Mouse (Mus musculus): Measurements from ENCODE around the gene Slc7a10. TPM values are rescaled to one million over a fixed set of nuclear protein-coding genes. Genes with fewer than 3 reads are reported as not detected.

Slc7a10 gene
- polyA plus RNA-seq (2015; fragmentation: Nextera tagmentation; extraction: Ambion mirVana), result 24.0 and 25.7 TPM in 2 replicates

DNA sequence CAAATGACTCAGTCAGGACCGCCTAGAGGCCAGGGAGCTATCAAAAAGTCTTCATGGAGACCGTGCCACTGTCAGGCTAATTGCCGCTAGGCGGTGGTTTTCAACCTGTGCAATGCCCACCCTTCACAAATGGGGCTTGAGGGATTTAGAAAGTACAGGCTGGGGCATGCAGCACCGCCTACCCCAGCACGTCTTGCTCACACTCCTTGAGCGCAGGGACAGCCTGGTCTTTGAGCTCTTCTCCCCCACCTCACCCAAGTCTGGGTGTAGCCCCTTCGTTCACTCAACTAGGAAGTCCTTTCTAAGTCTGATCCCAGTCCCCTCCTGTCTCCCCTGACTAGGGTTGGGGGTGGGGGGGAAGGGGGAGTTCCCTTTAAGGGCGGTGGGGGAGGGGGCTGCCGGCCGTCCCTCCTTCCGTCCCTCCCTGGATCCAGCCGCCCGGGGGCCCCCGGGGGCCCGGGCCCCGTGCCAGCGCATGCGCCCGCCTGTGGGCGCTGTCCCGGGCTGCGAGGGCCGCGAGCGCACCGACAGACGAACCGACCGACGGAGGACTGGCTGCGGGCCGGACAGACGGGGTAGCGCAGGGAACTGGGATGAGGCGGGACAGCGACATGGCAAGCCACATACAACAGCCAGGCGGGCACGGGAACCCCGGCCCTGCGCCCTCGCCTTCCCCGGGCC, at the start of gene Slc7a10:
Gene Slc7a10 (plus strand): TSS at position 497 of the 681 bp plus-strand sequence.
- peak within 1 kb of the TSS; percentile 56 for H3K4me2 ChIP-seq
- peak; percentile 43 for ATAC-seq (ENCODE audit: low FRiP score, low read depth)
- WGBS, result under 1% methylated on average over 38 of the region's 43 CpGs
- peak within 1 kb of the TSS; percentile 9; the same call in 1 of the 2 replicates for H3K9ac ChIP-seq
- H3K27ac ChIP-seq (replicated peaks), result peak within 1 kb of the TSS; percentile 30; the same call in 1 of the 2 replicates
- no peaks in the 10 kb centered on the region for H3K36me3 ChIP-seq
- H3K4me3 ChIP-seq, result peak within 1 kb of the TSS; percentile 36
- H3K4me1 ChIP-seq (replicated peaks), result peaks cover 17% of the 10 kb centered on the region
- no peaks in the 10 kb centered on the region for H3K9me3 ChIP-seq
- H3K27me3 ChIP-seq, result peaks cover 42% of the 10 kb centered on the region

DNA sequence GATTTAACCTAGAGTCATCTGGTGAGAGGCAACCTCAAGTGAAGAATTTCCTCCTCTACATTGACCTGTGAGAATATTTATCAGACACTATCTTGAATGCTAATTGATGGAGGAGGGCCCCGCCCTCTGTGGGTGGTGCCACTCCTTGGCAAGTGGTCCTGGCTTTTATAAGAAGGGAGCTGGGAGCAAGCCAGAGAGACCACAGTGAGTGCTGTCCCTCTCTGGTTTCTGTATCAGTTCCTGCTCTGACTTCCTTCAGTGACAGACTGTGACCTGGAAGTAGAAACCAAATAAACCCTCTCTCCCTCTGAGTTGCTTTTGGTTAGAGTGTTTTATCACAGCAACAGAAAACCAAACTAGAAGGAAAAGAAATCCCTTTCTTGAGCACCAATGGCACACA, 48.7 kb upstream of the Slc7a10 start:
- 75% methylated on average over 1 of the region's 1 CpGs for WGBS
- H3K4me2 ChIP-seq, result no peak overlapping the region
- no peaks in the 10 kb centered on the region for H3K9me3 ChIP-seq
- H3K36me3 ChIP-seq, result no peaks in the 10 kb centered on the region
- peaks cover 3% of the 10 kb centered on the region; the same call in 1 of the 2 replicates for H3K27me3 ChIP-seq
- H3K27ac ChIP-seq (replicated peaks), result no peak overlapping the region
- ATAC-seq (ENCODE audit: low FRiP score, low read depth), result no peak
- no peak overlapping the region for H3K4me3 ChIP-seq
- H3K9ac ChIP-seq, result no peak overlapping the region
- no peaks in the 10 kb centered on the region for H3K4me1 ChIP-seq (replicated peaks)

DNA sequence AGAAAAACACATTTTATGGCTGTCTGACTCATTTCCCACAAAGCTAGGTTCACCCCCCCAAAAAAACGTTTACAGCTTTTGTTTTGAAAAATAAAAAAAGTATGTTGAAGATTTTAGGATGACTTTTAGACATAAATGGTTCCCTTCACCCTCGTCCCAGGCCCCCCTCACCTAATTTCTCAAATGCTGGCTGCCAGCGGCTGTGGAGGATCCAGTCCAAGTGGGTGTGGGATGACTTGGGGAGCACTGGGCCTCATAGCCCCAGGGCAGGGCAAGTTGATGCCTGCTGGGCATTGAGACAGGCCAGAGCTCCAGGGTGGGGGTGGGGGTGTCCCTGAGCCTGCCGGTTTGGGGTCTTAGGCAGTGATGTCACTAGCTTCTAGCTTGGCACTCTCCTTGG, 47.7 kb upstream of the Slc7a10 start:
- Histone ChIP-seq H3K4me1 (replicated peaks) (no peaks in the 10 kb centered on the region), H3K4me3 (no peak overlapping the region), H3K4me2 (no peak overlapping the region), H3K36me3 (no peaks in the 10 kb centered on the region), H3K9me3 (no peaks in the 10 kb centered on the region), H3K27ac (replicated peaks) (no peak overlapping the region), H3K27me3 (no peaks in the 10 kb centered on the region), H3K9ac (no peak overlapping the region)
- ATAC-seq (ENCODE audit: low FRiP score, low read depth), result no peak
- WGBS, result 67% methylated on average over 4 of the region's 4 CpGs

DNA sequence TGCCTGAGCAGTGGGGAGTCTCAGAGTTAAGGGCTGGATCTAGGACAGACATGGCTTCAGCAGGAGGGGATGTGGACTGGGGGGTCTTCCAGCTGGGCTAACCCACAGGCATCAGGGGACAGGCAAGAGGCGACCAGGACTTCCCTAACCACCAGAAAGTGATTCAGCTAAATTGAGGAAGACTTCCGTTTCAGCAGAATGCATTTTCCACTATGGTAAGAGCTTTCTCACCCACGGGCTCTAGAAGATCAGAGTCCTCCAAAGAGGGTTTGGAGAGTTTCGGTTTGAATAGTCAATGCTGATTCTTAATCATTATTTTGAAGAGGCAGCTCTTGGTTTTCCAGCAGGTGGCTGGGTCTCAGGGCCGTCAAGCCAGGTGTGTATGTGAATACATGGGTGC, 46.3 kb upstream of the Slc7a10 start:
- 85% methylated on average over 5 of the region's 5 CpGs for WGBS
- ATAC-seq (ENCODE audit: low FRiP score, low read depth), result no peak
- no peaks in the 10 kb centered on the region for H3K4me1 ChIP-seq (replicated peaks)

DNA sequence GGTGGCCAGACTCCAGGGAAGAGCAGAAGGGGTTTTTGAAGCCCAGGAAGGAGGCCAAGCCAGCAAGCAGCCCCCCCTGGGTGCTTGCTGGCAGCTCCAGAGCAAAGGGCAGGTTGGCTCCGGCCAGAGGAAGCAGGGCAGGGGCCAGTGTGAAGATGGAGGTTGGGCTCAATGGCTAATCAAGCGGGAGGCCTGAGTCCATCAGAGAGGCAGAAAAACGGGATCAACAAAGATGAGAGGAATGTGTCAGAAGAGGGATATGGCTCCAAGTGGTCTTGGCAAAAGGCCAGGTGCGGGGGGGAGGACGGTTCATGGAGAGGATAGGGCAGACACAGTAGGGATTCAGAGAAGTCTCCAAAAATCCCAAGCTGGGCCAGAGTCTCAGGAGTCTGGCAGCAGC, 44.7 kb upstream of the Slc7a10 start:
- 61% methylated on average over 5 of the region's 5 CpGs for WGBS
- H3K9ac ChIP-seq, result no peak overlapping the region

More for the DNA sequence above, 46.3 kb upstream of the Slc7a10 start:
- Histone ChIP-seq H3K27me3 (no peaks in the 10 kb centered on the region), H3K9ac (no peak overlapping the region), H3K27ac (replicated peaks) (no peak overlapping the region), H3K9me3 (no peaks in the 10 kb centered on the region), H3K4me3 (no peak overlapping the region), H3K4me2 (no peak overlapping the region), H3K36me3 (no peaks in the 10 kb centered on the region)

DNA sequence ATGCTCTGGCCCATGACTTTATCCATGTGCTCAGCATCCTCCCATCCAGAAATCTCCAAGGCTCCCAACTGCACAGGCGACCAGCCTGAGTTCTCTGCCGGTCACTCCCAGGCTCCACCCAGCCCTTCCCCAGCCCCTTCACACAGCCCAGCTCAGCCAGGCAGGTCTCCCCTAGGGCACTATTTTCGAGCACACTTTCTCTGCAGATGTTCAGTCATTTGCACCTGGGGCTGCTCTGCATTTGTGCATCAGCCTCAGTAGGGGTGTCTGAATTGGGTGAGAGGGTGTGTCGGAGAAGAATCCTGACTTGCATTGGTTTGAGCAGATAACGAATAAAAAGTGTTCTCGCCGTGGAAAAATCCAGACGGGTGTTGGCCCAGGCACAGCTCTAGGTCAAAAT, 43.7 kb upstream of the Slc7a10 start:
- H3K27ac ChIP-seq (replicated peaks), result no peak overlapping the region
- no peak overlapping the region for H3K4me2 ChIP-seq
- H3K9ac ChIP-seq, result no peak overlapping the region
- no peak overlapping the region for H3K4me3 ChIP-seq
- no peaks in the 10 kb centered on the region for H3K9me3 ChIP-seq
- H3K27me3 ChIP-seq, result no peaks in the 10 kb centered on the region
- no peak for ATAC-seq (ENCODE audit: low FRiP score, low read depth)
- WGBS, result 81% methylated on average over 8 of the region's 8 CpGs
- H3K4me1 ChIP-seq (replicated peaks), result no peaks in the 10 kb centered on the region
- H3K36me3 ChIP-seq, result no peaks in the 10 kb centered on the region

More for the DNA sequence above, 44.7 kb upstream of the Slc7a10 start:
- Histone ChIP-seq H3K4me3 (no peak overlapping the region), H3K4me2 (no peak overlapping the region), H3K4me1 (replicated peaks) (no peaks in the 10 kb centered on the region), H3K27ac (replicated peaks) (no peak overlapping the region), H3K27me3 (no peaks in the 10 kb centered on the region), H3K9me3 (no peaks in the 10 kb centered on the region), H3K36me3 (no peaks in the 10 kb centered on the region)
- no peak for ATAC-seq (ENCODE audit: low FRiP score, low read depth)

DNA sequence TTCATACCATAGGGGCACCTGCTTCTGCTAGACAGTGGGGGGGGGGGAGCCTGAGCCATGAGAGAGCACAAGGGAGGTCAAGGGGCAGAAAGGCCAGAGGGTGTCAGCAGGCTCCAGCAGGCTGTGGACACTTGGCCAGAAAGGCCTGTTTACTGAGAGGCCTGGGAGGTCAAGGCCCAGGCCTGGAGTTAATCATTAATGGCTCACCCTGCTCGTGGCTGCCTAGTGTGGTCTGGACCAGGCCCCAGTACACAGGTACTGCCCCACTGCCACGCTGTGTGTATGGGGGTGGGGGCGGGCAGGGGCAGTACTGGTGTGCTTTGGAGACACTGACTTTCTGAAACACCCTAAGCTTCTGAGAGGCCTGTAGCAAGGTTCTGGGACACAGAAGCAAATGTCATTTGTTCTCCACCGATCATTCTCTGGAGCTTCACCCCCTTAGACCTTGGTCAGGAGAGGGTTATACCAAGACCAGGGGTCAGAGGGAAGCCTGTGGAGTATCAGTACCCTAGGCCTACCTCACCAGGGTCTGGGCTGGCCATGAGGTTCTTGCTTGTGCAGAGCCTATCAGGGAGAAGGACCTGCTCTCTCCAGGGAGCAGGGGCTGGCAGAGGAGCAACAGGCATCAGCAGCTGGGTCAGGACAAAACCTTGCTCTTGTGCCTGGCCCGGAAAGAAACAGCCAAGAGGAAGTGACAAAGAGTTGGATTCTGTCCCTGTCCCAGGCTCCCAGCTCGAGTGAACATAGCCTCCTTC, 42.1 kb upstream of the Slc7a10 start:
- no peak overlapping the region for H3K4me3 ChIP-seq
- H3K4me2 ChIP-seq, result no peak overlapping the region
- 68% methylated on average over 6 of the region's 6 CpGs for WGBS
- no peaks in the 10 kb centered on the region for H3K4me1 ChIP-seq (replicated peaks)
- H3K36me3 ChIP-seq, result no peaks in the 10 kb centered on the region
- H3K27ac ChIP-seq (replicated peaks), result no peak overlapping the region
- no peaks in the 10 kb centered on the region for H3K9me3 ChIP-seq
- no peak for ATAC-seq (ENCODE audit: low FRiP score, low read depth)
- H3K9ac ChIP-seq, result no peak overlapping the region
- H3K27me3 ChIP-seq, result no peaks in the 10 kb centered on the region

DNA sequence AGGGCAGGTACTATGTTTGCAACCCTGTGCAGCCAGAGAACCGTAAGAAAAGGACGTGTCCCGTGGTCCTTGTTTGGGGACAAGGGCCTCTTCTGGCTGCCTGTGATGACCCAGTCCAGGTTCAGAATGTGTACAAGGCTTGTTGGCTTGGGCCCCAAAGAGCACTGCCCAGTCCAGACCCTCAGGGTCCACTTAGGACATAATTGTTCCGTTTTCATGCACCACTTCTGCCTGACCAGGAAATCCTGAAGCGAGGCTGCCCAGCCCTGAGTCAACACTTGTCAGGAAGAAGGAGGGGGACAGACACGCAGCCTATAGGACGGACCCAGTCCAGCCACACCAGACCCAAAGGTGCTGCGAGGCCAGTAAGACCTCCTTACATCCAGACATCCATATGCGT, 41.1 kb upstream of the Slc7a10 start:
- no peaks in the 10 kb centered on the region for H3K4me1 ChIP-seq (replicated peaks)
- H3K27ac ChIP-seq (replicated peaks), result no peak overlapping the region
- no peak overlapping the region for H3K4me3 ChIP-seq
- no peak for ATAC-seq (ENCODE audit: low FRiP score, low read depth)
- no peak overlapping the region for H3K4me2 ChIP-seq
- no peaks in the 10 kb centered on the region for H3K9me3 ChIP-seq
- H3K9ac ChIP-seq, result no peak overlapping the region
- WGBS, result 81% methylated on average over 9 of the region's 9 CpGs
- no peaks in the 10 kb centered on the region for H3K36me3 ChIP-seq
- no peaks in the 10 kb centered on the region for H3K27me3 ChIP-seq

DNA sequence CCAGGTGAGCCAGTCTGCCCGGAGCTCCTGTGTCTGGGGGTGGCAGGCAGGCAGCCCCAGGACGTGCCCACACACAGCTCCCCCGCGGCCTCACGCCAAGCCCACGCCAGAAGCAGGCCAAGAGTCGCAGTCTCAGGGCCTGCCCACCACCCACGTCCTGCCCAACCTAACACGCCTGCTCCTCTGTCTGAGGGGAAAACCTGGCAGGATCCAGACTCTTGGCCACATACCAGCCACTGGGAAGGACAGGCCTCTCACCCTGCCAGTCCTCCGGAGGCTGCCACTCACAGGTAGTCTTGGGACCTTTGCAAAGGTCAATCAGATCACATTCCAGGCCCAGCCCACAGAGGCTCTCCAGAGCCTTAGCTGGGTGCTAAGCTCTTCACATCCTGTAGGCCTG, 39.9 kb upstream of the Slc7a10 start:
- ATAC-seq (ENCODE audit: low FRiP score, low read depth), result no peak
- Histone ChIP-seq H3K27ac (replicated peaks) (no peak overlapping the region), H3K36me3 (no peaks in the 10 kb centered on the region), H3K9me3 (no peaks in the 10 kb centered on the region), H3K9ac (no peak overlapping the region), H3K27me3 (no peaks in the 10 kb centered on the region), H3K4me2 (no peak overlapping the region), H3K4me1 (replicated peaks) (no peaks in the 10 kb centered on the region), H3K4me3 (no peak overlapping the region)
- 82% methylated on average over 10 of the region's 10 CpGs for WGBS

DNA sequence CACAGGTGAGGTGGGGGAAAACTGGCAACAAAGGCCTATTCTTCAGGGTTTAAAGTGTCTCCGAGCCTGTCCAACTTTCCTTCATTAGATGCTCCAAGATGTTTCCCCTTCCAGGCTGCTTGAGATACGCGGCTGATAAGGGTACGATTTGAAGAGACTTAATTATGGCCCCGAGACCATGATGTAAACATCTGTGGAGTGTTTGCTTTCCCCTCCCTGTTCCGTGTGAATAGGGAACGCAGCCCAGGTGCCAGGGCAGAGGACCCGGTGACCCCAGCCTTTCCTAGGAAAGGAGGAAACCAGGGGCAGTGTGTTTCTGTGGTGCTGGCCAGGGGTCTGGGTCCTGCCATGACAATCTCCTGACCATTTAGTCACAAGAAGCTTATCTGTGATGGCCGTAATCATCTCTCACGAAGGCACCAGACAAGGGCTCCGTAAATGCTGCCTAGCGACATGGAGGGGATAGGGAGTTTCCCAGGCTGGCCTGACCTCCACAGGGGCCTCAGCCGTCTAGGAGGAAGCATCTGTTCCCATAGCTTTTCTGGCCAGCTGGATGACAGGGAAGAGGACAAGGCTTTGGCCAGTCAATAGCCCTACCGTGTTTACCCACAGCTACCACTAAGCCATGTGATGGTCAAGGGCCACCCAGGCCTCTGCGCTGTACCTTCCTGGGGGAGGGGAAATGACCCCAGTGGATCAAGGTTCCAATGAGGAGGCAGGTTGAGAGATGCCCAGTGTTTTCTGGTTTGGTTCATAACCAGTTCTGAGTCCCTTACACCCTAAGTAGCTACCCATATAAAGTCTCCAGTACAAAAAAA, 36.4 kb upstream of the Slc7a10 start:
- no peak for ATAC-seq (ENCODE audit: low FRiP score, low read depth)
- Histone ChIP-seq H3K36me3 (no peaks in the 10 kb centered on the region), H3K27ac (replicated peaks) (no peak overlapping the region), H3K9ac (no peak overlapping the region), H3K4me3 (no peak overlapping the region), H3K4me2 (no peak overlapping the region), H3K4me1 (replicated peaks) (no peaks in the 10 kb centered on the region), H3K27me3 (no peaks in the 10 kb centered on the region), H3K9me3 (no peaks in the 10 kb centered on the region)
- WGBS, result 76% methylated on average over 15 of the region's 15 CpGs

DNA sequence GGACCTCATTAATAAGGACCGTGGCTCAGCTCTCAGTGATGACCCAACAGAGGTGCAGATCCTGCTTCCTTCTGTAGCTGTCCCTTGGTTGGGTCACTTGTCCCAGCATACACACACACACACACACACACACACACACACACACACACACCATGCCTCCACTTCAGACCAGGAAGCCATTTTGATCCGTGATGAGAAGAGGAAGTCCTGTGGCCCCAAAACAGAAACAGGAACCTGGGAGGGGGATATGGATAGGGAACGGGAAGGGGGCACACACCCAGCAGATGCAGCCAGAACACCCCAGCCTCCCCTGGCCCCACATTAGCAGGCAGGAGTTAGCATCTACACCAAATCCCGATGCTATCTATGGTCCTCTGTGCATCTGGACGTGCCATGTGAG, 35.3 kb upstream of the Slc7a10 start:
- ATAC-seq (ENCODE audit: low FRiP score, low read depth), result no peak
- Histone ChIP-seq H3K27ac (replicated peaks) (no peak overlapping the region), H3K4me2 (no peak overlapping the region), H3K4me1 (replicated peaks) (no peaks in the 10 kb centered on the region), H3K4me3 (no peak overlapping the region), H3K27me3 (no peaks in the 10 kb centered on the region), H3K9ac (no peak overlapping the region), H3K9me3 (no peaks in the 10 kb centered on the region), H3K36me3 (no peaks in the 10 kb centered on the region)
- 85% methylated on average over 5 of the region's 5 CpGs for WGBS

DNA sequence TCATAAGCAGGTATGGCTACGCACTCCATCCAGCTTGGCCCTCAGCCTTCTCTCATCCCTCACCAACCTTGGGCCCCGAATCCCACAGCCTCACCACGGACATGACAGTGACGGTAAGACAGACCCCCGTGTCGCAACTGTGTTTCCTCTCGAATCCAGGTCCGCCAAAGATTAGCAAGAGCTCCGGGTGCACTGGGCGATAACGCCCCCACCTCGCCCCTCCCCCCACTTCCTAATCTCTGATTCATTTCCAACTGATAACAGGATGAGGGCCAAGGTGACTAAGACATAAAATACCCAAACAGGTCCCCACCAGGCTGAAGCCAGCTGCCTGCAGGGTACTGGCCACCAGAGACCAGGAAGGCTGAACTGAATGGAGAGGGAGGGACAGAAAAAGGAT, 31.7 kb upstream of the Slc7a10 start:
- no peak overlapping the region for H3K4me2 ChIP-seq
- no peak overlapping the region for H3K27ac ChIP-seq (replicated peaks)
- H3K4me3 ChIP-seq, result no peak overlapping the region
- no peaks in the 10 kb centered on the region for H3K27me3 ChIP-seq
- H3K9me3 ChIP-seq, result no peaks in the 10 kb centered on the region
- no peak overlapping the region for H3K9ac ChIP-seq
- WGBS, result 80% methylated on average over 12 of the region's 12 CpGs
- no peaks in the 10 kb centered on the region for H3K4me1 ChIP-seq (replicated peaks)
- no peak for ATAC-seq (ENCODE audit: low FRiP score, low read depth)
- no peaks in the 10 kb centered on the region for H3K36me3 ChIP-seq
